Mouse (Mus musculus) lung, adult 2 months (tissue): ENCODE results near the gene Bcl2l11.

Experiments
- CTCF ChIP-seq: fragments of 200-500 bp; IDR thresholded peaks from 2 replicates; pipeline ENCODE4 v1.5.1; 2011; ENCODE audit warnings: mild to moderate bottlenecking, low read length, control low read depth; ENCODE audit not compliant: insufficient read depth
- POLR2A ChIP-seq: fragments of 200-500 bp; IDR thresholded peaks from 2 replicates; pipeline ENCODE4 v1.6.1; 2011; ENCODE audit warnings: low read depth, mild to moderate bottlenecking, control low read depth, low read length, borderline replicate concordance; ENCODE audit errors: extremely low read depth

DNA sequence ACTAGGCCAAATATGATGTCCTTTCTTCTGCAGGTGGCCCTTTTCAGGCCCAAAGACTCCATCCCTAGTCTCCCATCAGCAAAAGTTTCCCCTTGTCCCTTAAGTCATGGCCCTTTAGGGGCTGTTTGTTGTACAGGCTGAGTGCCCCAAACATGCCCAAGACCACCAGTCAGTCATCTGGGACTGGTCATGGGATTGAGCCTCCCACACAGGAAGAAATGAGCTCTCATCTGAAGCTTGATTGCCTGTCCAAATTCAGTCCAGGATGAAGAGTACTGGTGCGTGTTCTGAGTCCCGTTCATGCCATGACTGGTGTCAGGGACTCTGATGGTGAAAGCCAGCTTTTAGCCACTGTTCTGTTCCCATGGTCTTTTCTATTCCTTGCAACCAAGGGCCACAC lies 33.4 kb upstream of the Bcl2l11 start:
- TF ChIP-seq CTCF: no peak
- TF ChIP-seq POLR2A: no peak
